Mouse (Mus musculus) ES-E14 (cell line): Measurements from ENCODE around the gene Hivep3. TPM values are rescaled to one million over a fixed set of nuclear protein-coding genes. Genes with fewer than 3 reads are reported as not detected.

Source experiments
- DNase-seq: peaks from one replicate; pipeline ENCODE4 v3.0.0-alpha.2; 2013; ENCODE audit warnings: low read depth, low spot score
- H3K27ac ChIP-seq: 2 replicates; pipeline ENCODE4 v1.5.1; 2012; ENCODE audit warnings: low read depth, mild to moderate bottlenecking, low read length, moderate library complexity, mixed read lengths; ENCODE audit not compliant: poor library complexity, insufficient read depth, severe bottlenecking
- H3K36me3 ChIP-seq: 2 replicates; pipeline ENCODE4 v1.6.1; 2012; ENCODE audit warnings: mild to moderate bottlenecking, low read length, moderate library complexity, mixed read lengths; ENCODE audit not compliant: control insufficient read depth, poor library complexity, insufficient read depth, severe bottlenecking
- H3K4me1 ChIP-seq, 2 experiments: fragments of 150-350 bp in 1 of 2; sonication (generic) in 1 of 2; 2 replicates each; pipeline ENCODE4 v1.6.1; 2012; ENCODE audit warnings: low read length in 2 of 2, mild to moderate bottlenecking in 1 of 2, mixed read lengths in 1 of 2; ENCODE audit not compliant: control insufficient read depth in 2 of 2, insufficient read depth in 2 of 2, poor library complexity in 1 of 2
- H3K4me3 ChIP-seq, 2 experiments: fragments of 150-350 bp in 1 of 2; sonication (generic) in 1 of 2; 2 replicates each; pipeline ENCODE4 v1.5.1; 2012; ENCODE audit warnings: low read length in 2 of 2, low read depth in 1 of 2, mild to moderate bottlenecking in 1 of 2, mixed read lengths in 1 of 2; ENCODE audit not compliant: insufficient read depth in 1 of 2, poor library complexity in 1 of 2, severe bottlenecking in 1 of 2
- H3K9ac ChIP-seq: 2 replicates; pipeline ENCODE4 v1.6.1; 2012; ENCODE audit warnings: low read depth, mild to moderate bottlenecking, low read length, mixed read lengths; ENCODE audit not compliant: poor library complexity, insufficient read depth, severe bottlenecking
- H3K9me3 ChIP-seq: fragments of 150-350 bp; sonication (generic); 2 replicates; pipeline ENCODE4 v1.6.1; 2012; ENCODE audit warnings: low read depth, mild to moderate bottlenecking, low read length; ENCODE audit not compliant: control insufficient read depth, insufficient read depth
- CHD2 ChIP-seq: IDR thresholded peaks from 2 replicates; pipeline ENCODE4 v1.6.1; 2014; ENCODE audit warnings: mild to moderate bottlenecking, low read depth, low read length, inconsistent platforms
- HCFC1 ChIP-seq: IDR thresholded peaks from 2 replicates; pipeline ENCODE4 v1.6.1; 2012; ENCODE audit warnings: low read length, inconsistent platforms, borderline replicate concordance; ENCODE audit not compliant: insufficient read depth
- MAFK ChIP-seq: IDR thresholded peaks from 2 replicates; pipeline ENCODE4 v1.6.1; 2014; ENCODE audit warnings: mild to moderate bottlenecking, low read depth, low read length, inconsistent platforms; ENCODE audit not compliant: insufficient read depth
- ZC3H11A ChIP-seq: IDR thresholded peaks from 2 replicates; pipeline ENCODE4 v1.6.1; 2012; ENCODE audit warnings: low read depth, mild to moderate bottlenecking, inconsistent platforms, low read length, borderline replicate concordance
- ZNF384 ChIP-seq: IDR thresholded peaks from 2 replicates; pipeline ENCODE4 v1.6.1; 2012; ENCODE audit warnings: low read depth, low read length, inconsistent platforms
- in situ Hi-C, 2 experiments: fragments of 600-800 bp; cut with MboI; formaldehyde crosslinking; loops; one replicate each; pipeline ENCODE4 v1.15.1; 2025; ENCODE audit warnings: low sequenced_read_pairs in 2 of 2, inconsistent platforms in 1 of 2; ENCODE audit not compliant: unreplicated experiment in 2 of 2
- total RNA-seq: library from RNA; depleted of rRNA; stranded (reverse); fragments of 300-350 nt; gene quantifications from 2 replicates; pipeline ENCODE4 v1.2.3, GENCODE M21; 2012

Hivep3 gene
- total RNA-seq, 1 experiment, result 1.4 TPM

DNA sequence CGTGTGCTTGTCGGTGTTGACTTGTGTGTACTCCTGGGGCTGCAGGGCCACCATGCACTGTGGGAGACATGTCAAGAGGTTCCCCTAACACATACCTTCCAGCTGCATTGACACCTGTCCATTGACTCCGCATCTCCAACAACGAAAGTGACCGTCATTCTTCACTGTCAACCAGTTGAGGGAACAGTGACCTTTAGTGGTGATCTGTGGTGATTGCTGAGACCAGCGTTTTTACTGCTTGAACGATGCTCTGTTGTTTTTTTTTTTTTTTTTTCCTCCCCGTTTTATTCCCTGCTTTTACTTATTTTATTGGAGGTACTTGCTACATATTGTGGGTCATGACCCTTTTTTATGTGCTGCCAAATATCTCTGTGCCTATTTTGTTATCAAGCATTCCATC is 323.9 kb downstream of the Hivep3 start:
- no peak overlapping the region for H3K27ac ChIP-seq
- H3K9me3 ChIP-seq, result no peaks in the 10 kb centered on the region
- no peaks in the 10 kb centered on the region for H3K36me3 ChIP-seq
- no peak overlapping the region for H3K9ac ChIP-seq
- in situ Hi-C loops, result no loop called here
- TF ChIP-seq MAFK, result 0 out of 2 replicates have a peak, but pooled peaks have one; percentile 9
- TF ChIP-seq ZNF384, result no peak
- no peak overlapping the region for H3K4me3 ChIP-seq
- H3K4me1 ChIP-seq, result no peaks in the 10 kb centered on the region
- no peak for DNase-seq

- no peak overlapping the region for H3K4me3 ChIP-seq
- TF ChIP-seq MAFK (no peak), CHD2 (no peak), ZC3H11A (no peak), ZNF384 (no peak), HCFC1 (no peak)
- no peak overlapping the region for H3K27ac ChIP-seq
- no peaks in the 10 kb centered on the region for H3K9me3 ChIP-seq
- DNase-seq, result no peak
- no peak overlapping the region for H3K9ac ChIP-seq
- H3K4me1 ChIP-seq, result no peaks in the 10 kb centered on the region
- in situ Hi-C loops, result no loop called here
- H3K36me3 ChIP-seq, result no peaks in the 10 kb centered on the region
Observed at GRCm38 (mm10) chr4:120058157-120058556, 324.6 kb downstream of the Hivep3 start.

DNA sequence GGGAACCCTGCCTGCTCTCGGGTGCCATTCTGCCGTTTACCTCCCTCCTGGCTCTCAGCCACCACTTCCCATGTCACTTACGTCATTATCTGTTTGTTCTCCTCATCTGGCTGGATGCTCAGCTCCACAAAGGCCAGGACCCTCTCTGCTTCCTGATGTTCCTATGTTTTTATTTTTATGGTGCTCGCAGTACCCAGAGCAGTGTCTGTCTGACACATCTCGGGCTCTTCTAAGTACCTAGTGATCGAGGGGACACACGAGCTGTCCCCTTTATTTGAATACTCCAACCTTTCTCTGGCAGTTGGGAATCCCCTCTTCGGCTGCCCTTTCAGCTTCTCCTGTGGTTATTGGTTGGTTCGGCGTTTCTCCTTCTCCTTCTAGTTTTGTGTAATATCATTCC is 325.2 kb downstream of the Hivep3 start:
- DNase-seq, result no peak
- TF ChIP-seq MAFK (no peak), CHD2 (no peak), HCFC1 (no peak), ZC3H11A (no peak), ZNF384 (no peak)
- no peaks in the 10 kb centered on the region for H3K36me3 ChIP-seq
- no peaks in the 10 kb centered on the region for H3K9me3 ChIP-seq
- no peak overlapping the region for H3K9ac ChIP-seq
- H3K27ac ChIP-seq, result no peak overlapping the region
- in situ Hi-C loops, result no loop called here
- no peak overlapping the region for H3K4me3 ChIP-seq
- H3K4me1 ChIP-seq, result no peaks in the 10 kb centered on the region

DNA sequence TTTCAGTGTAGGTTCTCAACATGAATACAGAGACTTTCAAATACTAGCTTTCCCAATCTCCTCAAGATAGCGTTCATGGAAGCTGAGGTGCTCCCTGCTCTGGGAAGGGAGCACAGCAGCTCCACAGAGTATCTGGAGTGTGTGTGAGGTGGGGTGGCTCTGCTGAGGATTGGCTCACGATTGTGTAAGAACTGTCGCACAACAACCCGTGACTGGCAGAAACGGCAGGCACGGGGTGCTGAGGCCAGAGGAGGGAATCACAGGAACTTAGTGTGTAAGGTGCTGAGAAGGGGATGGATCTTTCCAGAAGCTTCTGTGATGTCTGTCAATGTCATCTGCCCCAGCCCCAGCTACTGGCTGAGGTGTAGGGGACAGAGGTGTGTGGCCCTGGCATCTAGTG is 328.1 kb downstream of the Hivep3 start:
- no peaks in the 10 kb centered on the region for H3K4me1 ChIP-seq
- no peak overlapping the region for H3K27ac ChIP-seq
- no peak overlapping the region for H3K4me3 ChIP-seq
- no peaks in the 10 kb centered on the region for H3K9me3 ChIP-seq
- no peaks in the 10 kb centered on the region for H3K36me3 ChIP-seq
- in situ Hi-C loops, result no loop called here
- no peak for TF ChIP-seq CHD2
- TF ChIP-seq ZC3H11A, result no peak
- TF ChIP-seq HCFC1, result no peak
- no peak for TF ChIP-seq MAFK
- TF ChIP-seq ZNF384, result no peak
- no peak overlapping the region for H3K9ac ChIP-seq
- DNase-seq, result no peak

DNA sequence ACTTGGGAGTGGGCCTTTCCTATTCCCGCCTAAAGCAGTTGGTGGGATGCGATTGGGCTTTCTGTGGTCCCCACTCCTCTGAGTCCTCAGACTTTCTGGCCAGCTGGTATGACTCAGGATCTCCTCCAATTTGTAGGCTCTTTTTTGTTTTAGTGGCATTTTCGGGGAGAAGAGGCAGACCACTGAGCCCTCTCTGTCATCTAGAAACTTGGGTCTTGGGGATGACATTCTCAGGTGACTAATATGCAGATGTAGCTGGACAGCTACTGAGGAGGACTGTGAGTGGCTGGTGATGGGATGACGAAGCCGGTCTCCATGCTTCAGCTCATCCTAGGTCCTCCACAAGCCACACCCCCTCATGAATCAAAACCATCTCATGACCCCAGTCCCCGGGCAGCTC is 328.6 kb downstream of the Hivep3 start:
- Histone ChIP-seq H3K36me3 (no peaks in the 10 kb centered on the region), H3K9ac (no peak overlapping the region), H3K4me3 (no peak overlapping the region), H3K27ac (no peak overlapping the region), H3K4me1 (no peaks in the 10 kb centered on the region), H3K9me3 (no peaks in the 10 kb centered on the region)
- no peak for DNase-seq
- no peak for TF ChIP-seq HCFC1
- no peak for TF ChIP-seq ZC3H11A
- no peak for TF ChIP-seq MAFK
- TF ChIP-seq CHD2, result no peak
- in situ Hi-C loops, result no loop called here
